Mouse (Mus musculus) stomach, postnatal 0 days (tissue): ENCODE data around the gene Mymx.

Source experiments
- CTCF ChIP-seq: IDR thresholded peaks from 2 replicates; pipeline ENCODE4 v1.5.1; 2016; ENCODE audit warnings: antibody characterized with exemption, low read depth, mild to moderate bottlenecking, moderate library complexity
- EP300 ChIP-seq: optimal IDR thresholded peaks from 2 replicates; pipeline ENCODE3; 2016; ENCODE audit warnings: antibody characterized with exemption

GRCm38 (mm10) chr17:45569999-45570398, 31.9 kb downstream of the Mymx start:
- TF ChIP-seq CTCF, result no peak
- TF ChIP-seq EP300, result no peak
